Mouse (Mus musculus) heart, postnatal 10 days (tissue): Measurements from ENCODE around the gene Btn2a2. TPM values are rescaled to one million over a fixed set of nuclear protein-coding genes. Genes with fewer than 3 reads are reported as not detected.

Experiments used
- DNase-seq, 2 experiments: peaks; one replicate each; pipeline ENCODE4 v3.0.0; 2021
- intact Hi-C: fragments of 180-260 bp; cut with DNase I; formaldehyde crosslinking; loops from one replicate; pipeline ENCODE4 v1.15.1; 2025
- total RNA-seq, 2 experiments: library from RNA; stranded (reverse); gene quantifications; 2 replicates each; pipeline ENCODE4 v1.2.3; 2021

Gene Btn2a2
- not detected for total RNA-seq

GRCm38 (mm10) chr13:23488400-23489322 lies at the start of gene Btn2a2:
TSS of gene Btn2a2 (minus strand) at chr13:23488857.
- intact Hi-C loops = no loop called here
- DNase-seq = peak; percentile 65 to 74

GRCm38 (mm10) chr13:23538249-23538648 lies 49.6 kb upstream of the Btn2a2 start:
- intact Hi-C loops = loop anchor here (10.0 kb wide), 1 partner anchor 207 kb away; the partner anchor contains the start of genes Hist1h2bb and Hist1h3c
- no peak for DNase-seq

- no peak for DNase-seq
- intact Hi-C loops = loop anchor here (10.0 kb wide), 1 partner anchor 208 kb away; the partner anchor contains the start of genes Hist1h2bb and Hist1h3c
Observed at GRCm38 (mm10) chr13:23537006-23537710, 48.5 kb upstream of the Btn2a2 start.

- DNase-seq = no peak
- intact Hi-C loops = loop anchor here (10.0 kb wide), 1 partner anchor 209 kb away; the partner anchor contains the start of genes Hist1h2bb and Hist1h3c
Observed at GRCm38 (mm10) chr13:23536076-23536822, 47.6 kb upstream of the Btn2a2 start.

GRCm38 (mm10) chr13:23535137-23536075 lies 46.7 kb upstream of the Btn2a2 start, which contains the start of gene Hist1h3g:
TSS of gene Hist1h3g (plus strand) at chr13:23535422.
- peak; percentile 92 to 93 for DNase-seq
- intact Hi-C loops = loop anchor here (10.0 kb wide), 1 partner anchor 209 kb away; the partner anchor contains the start of genes Hist1h2bb and Hist1h3c

GRCm38 (mm10) chr13:23534368-23535131 lies 45.9 kb upstream of the Btn2a2 start:
- intact Hi-C loops = loop anchor here (5.0 to 10.0 kb wide), 3 partner anchors 48 to 1492 kb away; partner anchors contain the start of genes Hist1h2ag, Hist1h2bb, Hist1h2bj and Hist1h3c
- no peak for DNase-seq

GRCm38 (mm10) chr13:23533560-23534367 lies 45.1 kb upstream of the Btn2a2 start, which contains the start of gene Hist1h2af:
TSS of gene Hist1h2af (plus strand) at chr13:23533906.
- peak; percentile 77 to 79 for DNase-seq
- intact Hi-C loops = loop anchor here (5.0 to 10.0 kb wide), 3 partner anchors 49 to 1491 kb away; partner anchors contain the start of genes Hist1h2ag, Hist1h2bb, Hist1h2bj and Hist1h3c

- intact Hi-C loops = loop anchor here (5.0 to 10.0 kb wide), 3 partner anchors 50 to 1490 kb away; partner anchors contain the start of genes Hist1h2ag, Hist1h2bb, Hist1h2bj and Hist1h3c
- DNase-seq = no peak
Observed at GRCm38 (mm10) chr13:23532262-23533075, 43.8 kb upstream of the Btn2a2 start.

GRCm38 (mm10) chr13:23530901-23531875 lies 42.5 kb upstream of the Btn2a2 start, which contains the start of gene Hist1h4h:
TSS of gene Hist1h4h (plus strand) at chr13:23531050.
- intact Hi-C loops = loop anchor here (5.0 to 10.0 kb wide), 3 partner anchors 51 to 1489 kb away; partner anchors contain the start of genes Hist1h2ag, Hist1h2bb, Hist1h2bj and Hist1h3c
- DNase-seq = peak; percentile 99

- intact Hi-C loops = loop anchor here (5.0 to 10.0 kb wide), 3 partner anchors 52 to 1488 kb away; partner anchors contain the start of genes Hist1h2ag, Hist1h2bb, Hist1h2bj and Hist1h3c
- DNase-seq = peak; percentile 77 to 83
Observed at GRCm38 (mm10) chr13:23530181-23530900, 41.7 kb upstream of the Btn2a2 start.

- DNase-seq = peak in 1 of 2 experiments; percentile 20
- intact Hi-C loops = loop anchor here (5.0 to 10.0 kb wide), 3 partner anchors 53 to 1487 kb away; partner anchors contain the start of genes Hist1h2ag, Hist1h2bb, Hist1h2bj and Hist1h3c
Observed at GRCm38 (mm10) chr13:23529480-23530165, 41.0 kb upstream of the Btn2a2 start.

GRCm38 (mm10) chr13:23529005-23529404 lies 40.3 kb upstream of the Btn2a2 start:
- intact Hi-C loops = no loop called here
- peak in 1 of 2 experiments; percentile 24 for DNase-seq

- DNase-seq = peak; percentile 94 to 96
- intact Hi-C loops = no loop called here
Observed at GRCm38 (mm10) chr13:23526312-23526711, 37.7 kb upstream of the Btn2a2 start.
